Mouse (Mus musculus): ENCODE results near the gene Pus7l. TPM values are rescaled to one million over a fixed set of nuclear protein-coding genes. Genes with fewer than 3 reads are reported as not detected.

Pus7l gene
- 10.9 and 11.9 TPM in 2 replicates for polyA plus RNA-seq (2014; fragmentation: Nextera tagmentation; extraction: Ambion mirVana)

- peak within 1 kb of the TSS; percentile 65 for H3K4me2 ChIP-seq (ENCODE audit: low read depth)
- no peaks in the 10 kb centered on the region for H3K36me3 ChIP-seq (ENCODE audit: control insufficient read depth, insufficient read depth, low read length)
- peak within 1 kb of the TSS; percentile 71 for H3K9ac ChIP-seq (ENCODE audit: low read length)
- under 1% methylated on average over 45 of the region's 45 CpGs for WGBS
- H3K27me3 ChIP-seq (ENCODE audit: control insufficient read depth, insufficient read depth, low read length): no peaks in the 10 kb centered on the region
- no peaks in the 10 kb centered on the region for H3K9me3 ChIP-seq (ENCODE audit: control insufficient read depth, low read length)
- ATAC-seq (ENCODE audit: insufficient read depth, low FRiP score, low TSS enrichment) (peak; percentile 98), DNase-seq (ENCODE audit: low spot score) (peak; percentile 93)
- peak within 1 kb of the TSS; percentile 67 for H3K4me3 ChIP-seq (ENCODE audit: low read depth, low read length)
- H3K27ac ChIP-seq (ENCODE audit: low read depth, low read length): no peak within 1 kb of the TSS
- no peaks in the 10 kb centered on the region for H3K4me1 ChIP-seq (ENCODE audit: control insufficient read depth, insufficient read depth, low read length)
Observed at GRCm38 (mm10) chr15:94543409-94544051, at the start of gene Pus7l, which contains the start of gene Irak4. Gene Pus7l (minus strand): TSS chr15:94543547. Gene Irak4 (plus strand): TSS chr15:94543643.

DNA sequence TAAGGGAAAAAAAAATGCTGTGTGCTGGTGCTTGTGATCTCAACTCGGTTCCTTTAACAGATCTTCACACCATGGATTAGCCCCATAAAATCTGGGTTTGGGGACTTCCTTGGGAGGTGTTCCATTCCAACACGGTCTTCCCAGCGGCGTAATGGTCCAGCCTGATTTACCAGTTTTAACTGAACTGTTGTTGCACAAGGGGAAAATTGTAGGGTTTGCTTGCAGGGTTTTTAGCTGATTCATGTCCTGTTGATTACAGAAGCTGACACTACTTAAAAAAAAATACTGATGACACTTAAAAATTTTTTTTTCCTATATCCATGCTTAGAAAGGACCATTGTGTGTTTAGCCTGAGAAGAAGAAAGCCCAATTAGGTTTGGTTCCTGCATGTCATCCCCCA lies 48.0 kb upstream of the Pus7l start:
- H3K9ac ChIP-seq (ENCODE audit: low read length): no peak overlapping the region
- no peak for DNase-seq (ENCODE audit: low spot score)
- H3K4me2 ChIP-seq (ENCODE audit: low read depth): no peak overlapping the region
- WGBS: 64% methylated on average over 4 of the region's 4 CpGs
- no peaks in the 10 kb centered on the region for H3K4me1 ChIP-seq (ENCODE audit: control insufficient read depth, insufficient read depth, low read length)
- no peaks in the 10 kb centered on the region for H3K36me3 ChIP-seq (ENCODE audit: control insufficient read depth, insufficient read depth, low read length)
- no peak for ATAC-seq (ENCODE audit: insufficient read depth, low FRiP score, low TSS enrichment)
- no peak overlapping the region for H3K27ac ChIP-seq (ENCODE audit: low read depth, low read length)
- no peaks in the 10 kb centered on the region for H3K9me3 ChIP-seq (ENCODE audit: control insufficient read depth, low read length)
- no peak overlapping the region for H3K4me3 ChIP-seq (ENCODE audit: low read depth, low read length)
- H3K27me3 ChIP-seq (ENCODE audit: control insufficient read depth, insufficient read depth, low read length): no peaks in the 10 kb centered on the region

DNA sequence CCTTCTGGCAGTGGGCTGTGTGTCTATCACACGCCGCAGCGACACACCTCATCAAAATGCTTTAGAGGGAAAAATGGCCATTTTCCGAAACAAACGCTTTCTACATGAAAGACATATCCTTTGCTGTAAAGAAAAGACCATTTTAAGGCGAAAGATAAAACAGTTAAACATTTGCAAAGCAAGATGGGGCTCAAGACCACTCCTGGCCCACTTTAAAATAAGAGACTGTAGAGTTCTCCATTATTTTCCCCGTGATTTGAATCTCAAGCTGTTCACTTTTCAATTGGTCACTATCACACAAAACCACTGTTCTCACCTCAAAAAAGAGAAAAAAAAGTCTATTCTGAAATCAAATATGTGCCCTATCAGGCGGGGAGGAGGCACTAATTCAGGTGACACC lies 46.7 kb upstream of the Pus7l start:
- no peak overlapping the region for H3K27ac ChIP-seq (ENCODE audit: low read depth, low read length)

DNA sequence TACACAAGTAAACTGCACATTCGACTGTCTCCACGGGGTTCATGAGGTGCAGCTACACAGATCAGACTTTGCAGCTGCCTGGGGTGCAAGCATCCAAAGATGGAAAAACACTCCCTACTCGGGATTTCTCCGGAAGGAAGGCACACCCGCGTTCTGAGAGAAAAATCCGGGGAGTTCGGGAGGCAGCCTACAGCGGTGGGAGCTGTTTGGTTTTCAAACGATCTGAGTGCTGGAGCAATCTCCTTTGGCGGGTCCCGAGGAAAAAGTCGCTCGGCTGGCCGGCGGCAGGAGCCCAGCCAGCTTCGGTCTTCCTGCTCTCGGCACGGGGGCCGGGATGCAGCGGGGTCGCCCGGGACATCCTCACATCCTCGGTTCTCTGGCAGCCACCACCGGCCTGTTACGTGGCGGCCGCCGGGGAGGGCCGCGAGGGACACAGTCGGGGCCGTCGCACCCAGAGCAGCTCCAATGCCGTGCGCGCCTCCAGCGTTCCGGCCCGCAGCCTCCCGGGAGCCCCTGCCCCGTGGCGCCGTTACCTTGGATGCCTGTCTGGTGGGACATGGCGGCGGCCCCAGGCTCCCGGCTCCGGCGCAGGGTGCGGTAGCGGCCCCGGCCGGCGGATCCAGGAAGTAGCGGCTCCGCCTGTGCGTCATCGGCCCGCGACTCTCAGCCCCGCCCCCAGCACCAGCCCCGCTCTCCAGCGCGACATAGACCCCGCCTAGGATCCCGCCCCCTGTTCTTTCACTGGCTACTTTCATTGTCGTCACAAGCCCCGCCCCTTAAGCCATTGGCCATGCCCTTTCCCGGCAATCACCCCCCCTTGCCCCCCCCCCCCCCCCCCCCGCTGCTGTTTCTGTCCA lies 46.1 kb upstream of the Pus7l start, which contains the start of gene Twf1:
Gene Twf1 (minus strand): TSS at position 671 of the 857 bp plus-strand sequence.
- Histone ChIP-seq H3K9me3 (ENCODE audit: control insufficient read depth, low read length) (no peaks in the 10 kb centered on the region), H3K4me2 (ENCODE audit: low read depth) (peak within 1 kb of the TSS; percentile 72), H3K4me1 (ENCODE audit: control insufficient read depth, insufficient read depth, low read length) (no peaks in the 10 kb centered on the region), H3K27ac (ENCODE audit: low read depth, low read length) (peak within 1 kb of the TSS; percentile 77), H3K36me3 (ENCODE audit: control insufficient read depth, insufficient read depth, low read length) (peaks cover 6% of the 10 kb centered on the region; the same call in 1 of the 2 replicates), H3K4me3 (ENCODE audit: low read depth, low read length) (peak within 1 kb of the TSS; percentile 94), H3K27me3 (ENCODE audit: control insufficient read depth, insufficient read depth, low read length) (no peaks in the 10 kb centered on the region), H3K9ac (ENCODE audit: low read length) (peak within 1 kb of the TSS; percentile 94)
- DNase-seq (ENCODE audit: low spot score) (peak; percentile 97), ATAC-seq (ENCODE audit: insufficient read depth, low FRiP score, low TSS enrichment) (peak; percentile 99)
- under 1% methylated on average over 60 of the region's 70 CpGs for WGBS

More for the DNA sequence above, 46.7 kb upstream of the Pus7l start:
- no peaks in the 10 kb centered on the region for H3K4me1 ChIP-seq (ENCODE audit: control insufficient read depth, insufficient read depth, low read length)
- DNase-seq (ENCODE audit: low spot score): no peak
- H3K9ac ChIP-seq (ENCODE audit: low read length): no peak overlapping the region
- H3K9me3 ChIP-seq (ENCODE audit: control insufficient read depth, low read length): no peaks in the 10 kb centered on the region
- peak; percentile 20; the same call in 1 of the 2 replicates for ATAC-seq (ENCODE audit: insufficient read depth, low FRiP score, low TSS enrichment)
- no peaks in the 10 kb centered on the region for H3K27me3 ChIP-seq (ENCODE audit: control insufficient read depth, insufficient read depth, low read length)
- whole genome bisulfite sequencing: 14% methylated on average over 8 of the region's 8 CpGs
- H3K4me2 ChIP-seq (ENCODE audit: low read depth): peak overlapping the region; percentile 32
- H3K4me3 ChIP-seq (ENCODE audit: low read depth, low read length): peak overlapping the region; percentile 94
- H3K36me3 ChIP-seq (ENCODE audit: control insufficient read depth, insufficient read depth, low read length): 0 out of 2 replicates have a peak, but pooled peaks cover under 1% of the 10 kb centered on the region

DNA sequence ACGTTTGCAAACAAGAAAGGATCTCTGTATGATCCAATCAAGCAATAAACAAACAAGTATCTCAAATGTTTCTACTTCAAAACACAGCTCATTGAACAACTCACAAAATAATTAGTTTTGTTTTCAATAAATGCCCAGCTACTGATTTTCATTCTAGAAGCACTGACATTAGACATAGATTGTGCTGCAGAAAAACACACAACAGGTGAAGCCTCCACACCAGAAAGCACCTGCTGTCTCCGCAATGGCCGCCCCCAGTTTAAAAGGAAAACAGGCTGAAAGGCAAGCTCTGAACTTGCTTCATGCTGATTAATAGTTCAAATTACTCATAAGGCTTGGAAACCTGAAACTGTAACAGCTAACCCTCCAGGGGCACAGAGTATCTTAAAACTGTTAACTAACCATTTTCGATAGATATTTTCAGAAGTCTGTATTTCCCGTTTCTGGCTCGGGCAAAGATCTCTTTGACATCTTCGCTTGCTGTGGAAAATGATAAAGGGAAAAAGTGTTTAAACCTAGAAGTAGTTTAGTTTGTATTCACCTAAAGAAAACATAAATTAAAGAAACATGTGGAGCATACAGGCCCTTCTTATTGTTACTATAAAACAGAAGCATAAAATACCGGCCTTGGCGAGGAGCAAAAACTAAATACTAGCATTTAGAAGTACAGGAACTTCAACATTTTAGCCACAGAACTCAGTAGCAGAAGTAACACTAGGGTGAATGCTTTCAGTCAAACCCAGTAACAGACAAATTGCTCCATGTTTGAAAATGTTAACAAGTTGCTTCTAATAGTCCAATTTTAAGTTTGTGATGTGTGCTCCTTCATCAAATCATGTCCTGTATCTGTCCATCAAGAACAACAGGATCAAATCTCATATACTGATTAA lies 44.7 kb upstream of the Pus7l start:
- Histone ChIP-seq H3K9ac (ENCODE audit: low read length) (no peak overlapping the region), H3K27ac (ENCODE audit: low read depth, low read length) (no peak overlapping the region)
- WGBS: 88% methylated on average over 9 of the region's 9 CpGs

GRCm38 (mm10) chr15:94584738-94585137 lies 41.4 kb upstream of the Pus7l start:
- Histone ChIP-seq H3K4me1 (ENCODE audit: control insufficient read depth, insufficient read depth, low read length) (no peaks in the 10 kb centered on the region), H3K36me3 (ENCODE audit: control insufficient read depth, insufficient read depth, low read length) (peaks cover 23% of the 10 kb centered on the region), H3K9ac (ENCODE audit: low read length) (no peak overlapping the region), H3K4me2 (ENCODE audit: low read depth) (no peak overlapping the region), H3K9me3 (ENCODE audit: control insufficient read depth, low read length) (no peaks in the 10 kb centered on the region), H3K27me3 (ENCODE audit: control insufficient read depth, insufficient read depth, low read length) (no peaks in the 10 kb centered on the region), H3K27ac (ENCODE audit: low read depth, low read length) (no peak overlapping the region), H3K4me3 (ENCODE audit: low read depth, low read length) (no peak overlapping the region)
- no peak for ATAC-seq (ENCODE audit: insufficient read depth, low FRiP score, low TSS enrichment)
- WGBS: 91% methylated on average over 4 of the region's 4 CpGs
- DNase-seq (ENCODE audit: low spot score): no peak

More for the DNA sequence above, 44.7 kb upstream of the Pus7l start:
- Histone ChIP-seq H3K27me3 (ENCODE audit: control insufficient read depth, insufficient read depth, low read length) (no peaks in the 10 kb centered on the region), H3K36me3 (ENCODE audit: control insufficient read depth, insufficient read depth, low read length) (peaks cover 11% of the 10 kb centered on the region), H3K4me2 (ENCODE audit: low read depth) (peak overlapping the region; percentile 72), H3K9me3 (ENCODE audit: control insufficient read depth, low read length) (no peaks in the 10 kb centered on the region), H3K4me1 (ENCODE audit: control insufficient read depth, insufficient read depth, low read length) (no peaks in the 10 kb centered on the region), H3K4me3 (ENCODE audit: low read depth, low read length) (no peak overlapping the region)
- no peak for DNase-seq (ENCODE audit: low spot score)
- no peak for ATAC-seq (ENCODE audit: insufficient read depth, low FRiP score, low TSS enrichment)

DNA sequence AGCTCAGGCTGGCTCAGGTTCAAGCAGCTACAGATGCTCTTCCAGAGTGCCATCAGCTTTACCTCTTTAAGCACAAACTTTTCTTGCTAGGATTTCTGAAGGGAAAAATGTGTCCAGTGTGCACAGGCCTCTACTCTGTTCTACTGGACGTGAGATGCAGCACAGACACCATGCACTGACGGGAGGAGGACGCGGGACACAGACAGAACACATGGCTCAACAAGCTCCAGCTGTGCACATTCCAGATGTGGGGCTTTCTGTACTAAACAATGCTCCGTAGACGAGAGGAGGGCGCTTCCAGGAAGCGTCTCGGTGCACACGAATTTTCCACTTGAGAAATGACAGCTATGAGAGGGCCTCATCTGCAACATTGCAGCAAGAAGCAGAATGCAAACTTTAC lies 39.8 kb upstream of the Pus7l start:
- ATAC-seq (ENCODE audit: insufficient read depth, low FRiP score, low TSS enrichment): no peak
- Histone ChIP-seq H3K9me3 (ENCODE audit: control insufficient read depth, low read length) (no peaks in the 10 kb centered on the region), H3K9ac (ENCODE audit: low read length) (no peak overlapping the region), H3K4me2 (ENCODE audit: low read depth) (no peak overlapping the region), H3K27ac (ENCODE audit: low read depth, low read length) (no peak overlapping the region), H3K4me3 (ENCODE audit: low read depth, low read length) (no peak overlapping the region), H3K27me3 (ENCODE audit: control insufficient read depth, insufficient read depth, low read length) (no peaks in the 10 kb centered on the region), H3K36me3 (ENCODE audit: control insufficient read depth, insufficient read depth, low read length) (peaks cover 23% of the 10 kb centered on the region), H3K4me1 (ENCODE audit: control insufficient read depth, insufficient read depth, low read length) (no peaks in the 10 kb centered on the region)
- DNase-seq (ENCODE audit: low spot score): no peak
- 86% methylated on average over 10 of the region's 10 CpGs for WGBS

GRCm38 (mm10) chr15:94582000-94582593 lies 38.8 kb upstream of the Pus7l start:
- peaks cover 23% of the 10 kb centered on the region for H3K36me3 ChIP-seq (ENCODE audit: control insufficient read depth, insufficient read depth, low read length)
- DNase-seq (ENCODE audit: low spot score): no peak
- no peak overlapping the region for H3K9ac ChIP-seq (ENCODE audit: low read length)
- 35% methylated on average over 7 of the region's 7 CpGs for WGBS
- H3K4me3 ChIP-seq (ENCODE audit: low read depth, low read length): no peak overlapping the region
- no peaks in the 10 kb centered on the region for H3K9me3 ChIP-seq (ENCODE audit: control insufficient read depth, low read length)
- H3K27me3 ChIP-seq (ENCODE audit: control insufficient read depth, insufficient read depth, low read length): no peaks in the 10 kb centered on the region
- H3K4me2 ChIP-seq (ENCODE audit: low read depth): no peak overlapping the region
- H3K27ac ChIP-seq (ENCODE audit: low read depth, low read length): no peak overlapping the region
- no peak for ATAC-seq (ENCODE audit: insufficient read depth, low FRiP score, low TSS enrichment)
- no peaks in the 10 kb centered on the region for H3K4me1 ChIP-seq (ENCODE audit: control insufficient read depth, insufficient read depth, low read length)

Measured in neural tube, embryonic 11.5 days (tissue).